Mouse (Mus musculus) liver, adult (tissue): ENCODE results near the gene Pafah1b2.

Experiments
- GATA4 ChIP-seq: IDR thresholded peaks from 2 replicates; pipeline ENCODE4 v1.6.1; 2014; ENCODE audit warnings: mild to moderate bottlenecking, low read length; ENCODE audit not compliant: insufficient replicate concordance

Pafah1b2 gene

DNA sequence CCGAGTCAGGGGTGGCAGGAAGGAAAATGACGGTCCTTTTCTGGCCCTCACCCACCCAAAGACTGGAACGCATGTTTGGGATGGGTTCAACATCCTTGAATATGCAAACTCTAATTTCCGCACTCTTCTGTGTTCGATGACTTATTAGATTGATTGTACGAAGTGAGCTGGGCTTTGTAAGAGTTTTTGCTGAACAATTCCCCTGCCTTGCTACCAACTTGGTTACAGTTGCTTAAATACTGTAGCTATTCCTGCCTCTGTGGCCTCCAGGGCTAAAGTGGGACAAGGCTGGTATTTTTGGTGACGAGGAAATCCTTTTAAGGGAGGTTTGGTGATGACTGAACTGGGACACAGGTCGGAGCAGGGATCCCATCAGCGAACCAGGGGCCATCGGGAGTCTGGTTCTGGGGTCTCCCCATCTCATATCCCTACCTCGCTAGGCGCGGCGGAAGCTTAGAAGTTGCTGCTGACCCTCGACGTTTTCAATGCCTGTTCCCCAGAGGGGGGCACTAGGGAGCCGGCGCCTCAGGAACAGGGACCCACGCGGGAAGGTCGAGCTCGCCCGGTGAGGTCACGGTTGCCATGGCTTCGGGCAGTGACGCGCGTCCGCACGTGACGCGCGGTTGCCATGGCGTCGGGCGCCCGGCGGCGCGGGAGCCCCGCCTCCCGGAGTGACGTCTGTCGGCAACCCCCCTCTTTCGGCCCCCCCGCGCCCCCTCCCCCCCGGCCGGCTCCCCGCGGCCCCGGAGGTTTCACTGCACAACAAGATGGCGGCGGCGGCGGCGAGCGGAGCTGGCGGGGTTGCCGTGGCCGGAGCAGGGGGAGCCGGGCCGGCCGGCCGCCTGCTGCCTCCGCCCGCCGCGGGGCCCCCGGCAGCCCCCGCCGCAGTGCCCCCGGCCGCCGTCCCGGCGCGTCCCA lies at the start of gene Pafah1b2, which contains the start of gene Sik3:
Pafah1b2 (minus strand) TSS at position 600 of the 918 bp plus-strand sequence.
Sik3 (plus strand) TSS at position 730 of the 918 bp plus-strand sequence.
- TF ChIP-seq GATA4, result no peak

DNA sequence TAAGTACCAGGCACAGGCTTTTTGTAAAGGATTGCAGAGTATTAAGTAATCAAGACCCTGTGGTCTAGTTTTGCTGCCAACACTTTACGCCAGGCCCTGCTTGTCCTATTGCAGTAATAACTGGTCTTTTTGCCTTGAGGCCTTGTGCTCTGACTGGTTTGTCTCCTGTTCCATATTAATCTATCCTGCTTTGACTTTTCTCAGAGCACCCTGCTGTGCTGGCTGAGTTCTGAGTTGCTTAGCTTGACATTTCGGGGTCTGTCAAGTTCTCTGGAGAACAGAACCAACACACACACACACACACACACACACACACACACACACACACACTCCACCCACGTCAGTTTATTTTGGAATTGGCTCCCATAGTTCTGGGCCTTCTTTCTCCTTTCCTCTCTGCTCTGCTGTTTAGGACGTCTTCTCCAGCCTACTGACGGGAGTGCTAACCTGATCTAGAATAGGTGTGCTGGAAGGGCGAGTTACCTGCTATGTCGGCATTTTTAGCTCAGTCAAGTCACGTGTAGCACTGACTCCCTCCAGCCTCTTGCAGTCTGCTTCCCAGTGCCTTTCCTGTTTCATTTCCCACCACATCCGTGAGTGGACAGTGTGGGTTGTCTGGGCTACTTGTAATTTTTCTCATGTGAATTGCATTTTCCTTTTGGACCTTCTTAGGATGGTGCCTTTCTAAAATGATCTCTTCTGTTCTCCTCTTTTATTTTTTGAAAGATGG lies 49.4 kb upstream of the Pafah1b2 start:
- no peak for TF ChIP-seq GATA4

DNA sequence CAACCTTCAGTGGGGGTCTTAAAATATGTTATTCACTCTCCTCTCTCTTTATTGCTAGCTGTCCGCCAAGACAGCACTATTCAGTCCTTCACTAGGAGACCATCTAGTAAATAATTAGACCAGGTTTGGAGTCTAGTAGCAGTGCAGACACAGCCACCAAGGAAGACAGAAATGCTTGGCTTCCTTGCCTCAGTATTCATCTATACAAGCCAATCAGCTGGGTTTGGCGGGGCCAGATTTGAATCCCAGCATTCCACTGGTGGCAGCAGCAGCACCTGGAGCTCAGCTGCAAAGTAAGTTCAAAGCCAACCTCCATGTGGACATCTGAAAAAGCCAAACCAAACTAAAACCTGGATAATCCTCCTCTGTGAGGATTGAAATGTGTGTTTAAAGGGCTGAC lies 47.8 kb upstream of the Pafah1b2 start:
- no peak for TF ChIP-seq GATA4

DNA sequence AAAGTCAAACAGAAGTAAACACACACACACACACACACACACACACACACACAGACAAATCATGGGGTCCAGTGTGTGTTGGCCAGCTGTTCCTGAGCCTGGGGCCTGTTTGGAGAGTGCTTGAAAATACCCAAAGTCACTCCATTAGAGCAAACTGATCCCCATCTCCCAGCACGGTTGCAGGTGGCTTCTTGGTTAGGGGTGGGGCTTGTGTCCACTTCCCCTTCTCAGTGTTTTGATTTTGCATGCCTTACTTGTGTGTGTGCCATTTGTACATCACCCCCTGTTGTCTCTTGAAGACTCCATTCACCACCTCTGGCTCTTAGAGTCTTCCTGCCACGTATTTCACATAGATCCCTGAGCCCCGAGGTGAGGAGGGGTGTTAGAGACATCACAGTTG lies 45.6 kb upstream of the Pafah1b2 start:
- no peak for TF ChIP-seq GATA4

DNA sequence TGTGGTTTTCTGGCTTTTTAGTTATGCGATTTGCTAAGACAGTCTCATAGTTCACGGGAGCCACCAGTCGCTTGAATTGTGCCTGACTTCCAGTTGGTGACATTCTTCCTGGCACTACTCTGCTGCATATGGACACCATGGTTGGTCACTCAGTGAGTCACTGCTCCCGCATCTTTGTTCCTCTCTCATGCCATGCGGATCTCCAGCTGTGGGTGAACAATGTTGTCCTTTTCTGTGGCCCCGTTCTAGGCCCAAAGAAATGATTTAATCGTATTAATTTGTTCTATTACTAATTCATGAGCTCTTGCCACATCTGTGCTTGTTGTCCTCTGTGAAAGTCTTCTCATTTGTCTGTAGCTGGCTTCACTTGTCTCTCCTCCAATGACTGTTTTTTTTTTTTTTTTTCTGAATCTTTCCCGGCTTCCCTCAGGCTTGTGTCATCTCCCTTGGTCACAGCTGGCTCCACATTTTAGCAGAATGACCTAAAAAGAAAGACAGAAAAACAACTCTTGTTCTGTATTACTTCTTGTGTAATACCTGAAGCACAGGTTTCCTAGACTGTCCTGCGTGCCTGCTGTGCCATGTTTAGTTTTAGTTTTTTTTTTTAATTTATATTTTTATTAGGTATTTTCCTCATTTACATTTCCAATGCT lies 40.6 kb upstream of the Pafah1b2 start:
- TF ChIP-seq GATA4, result no peak

DNA sequence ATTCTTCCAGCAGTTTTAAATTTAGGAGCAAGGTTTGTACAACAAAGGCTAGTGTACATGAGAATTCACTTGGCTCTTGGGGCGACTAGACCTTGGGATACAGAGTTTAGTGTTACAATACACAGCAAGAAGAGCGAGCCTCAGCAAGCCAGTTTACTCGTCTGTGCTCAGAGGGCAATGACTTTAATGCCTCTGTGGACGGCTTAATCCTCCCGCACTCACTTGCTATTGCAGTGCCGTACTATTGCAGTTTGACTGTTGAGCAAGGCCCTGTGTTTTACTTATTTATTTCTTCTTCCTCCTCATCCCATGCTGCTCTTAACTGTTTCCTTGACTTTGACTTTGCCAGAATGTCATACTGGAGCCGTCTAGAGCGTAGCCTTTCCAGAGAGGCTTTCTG lies 37.7 kb upstream of the Pafah1b2 start:
- no peak for TF ChIP-seq GATA4

DNA sequence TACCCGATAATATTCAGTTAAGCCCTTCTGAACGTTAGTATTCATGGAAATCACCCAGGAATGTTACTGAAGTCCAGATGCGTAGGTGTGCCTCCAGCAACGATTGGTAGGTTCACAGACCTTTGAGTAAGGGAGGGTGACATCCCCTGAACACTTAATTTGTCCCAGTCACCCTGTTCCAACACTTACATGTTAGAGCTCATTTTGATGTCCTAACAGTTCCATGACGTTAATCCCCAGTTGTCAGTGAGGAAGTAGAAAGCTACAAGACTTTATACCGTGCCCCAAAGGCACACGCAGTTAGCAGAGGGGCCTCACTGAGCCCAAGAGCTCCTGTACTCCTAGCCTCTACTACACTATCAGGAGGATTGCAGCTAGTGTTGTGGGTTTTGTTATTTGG lies 37.0 kb upstream of the Pafah1b2 start:
- TF ChIP-seq GATA4, result no peak

DNA sequence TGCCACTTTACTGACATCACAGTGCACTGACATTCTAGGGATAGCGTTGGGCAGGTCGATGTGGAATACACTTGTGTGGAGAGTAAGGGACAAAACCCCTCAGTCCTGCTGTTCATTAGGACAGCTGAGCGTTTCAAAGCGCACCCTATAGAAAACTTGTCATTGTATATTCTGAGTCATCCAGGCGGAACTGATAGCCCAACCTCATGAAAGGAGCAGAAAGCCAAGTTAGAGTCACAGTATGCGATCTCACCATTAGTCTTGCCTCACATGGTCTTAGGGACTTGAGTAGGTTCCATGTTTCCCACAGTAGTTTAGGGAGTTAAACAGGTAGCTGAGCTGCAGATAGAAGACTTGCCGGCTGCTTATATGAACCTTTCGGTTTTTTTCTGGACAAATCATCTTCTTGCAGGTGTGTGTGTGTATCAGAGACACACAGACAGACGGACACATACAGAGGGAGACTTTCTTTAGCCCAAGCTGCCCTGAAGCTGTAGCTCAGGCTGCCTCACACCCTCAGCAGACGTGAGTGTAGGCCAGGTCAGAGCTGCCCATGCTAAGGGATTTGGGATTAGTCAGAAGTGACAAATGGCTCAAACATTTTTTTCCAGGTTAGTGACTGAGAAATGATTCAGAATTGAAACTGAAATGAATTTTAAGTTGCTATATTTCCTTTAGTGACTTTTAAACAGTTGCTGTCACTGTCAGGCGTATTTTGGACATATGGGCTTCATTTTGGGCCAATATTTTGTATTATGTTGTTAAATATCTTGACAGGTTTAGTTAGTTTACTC lies 34.4 kb upstream of the Pafah1b2 start:
- no peak for TF ChIP-seq GATA4

DNA sequence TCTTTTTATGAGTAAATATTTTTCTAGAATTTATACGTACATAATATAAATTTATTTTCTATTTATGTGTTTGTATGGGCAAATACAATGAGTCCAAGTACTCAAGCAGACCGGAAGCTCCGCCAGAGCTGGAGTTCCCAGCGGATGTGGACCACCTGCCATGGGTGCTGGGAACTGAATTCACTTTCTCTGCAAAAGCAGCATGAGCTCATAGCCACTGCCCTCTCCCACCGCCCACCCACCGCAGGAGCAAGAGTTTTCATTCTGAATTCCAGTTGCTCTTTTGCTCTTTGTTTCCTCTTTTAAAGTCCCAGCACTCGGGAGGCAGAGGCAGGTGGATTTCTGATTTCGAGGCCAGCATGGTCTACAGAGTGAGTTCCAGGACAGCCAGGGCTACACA lies 31.1 kb upstream of the Pafah1b2 start:
- TF ChIP-seq GATA4, result no peak

DNA sequence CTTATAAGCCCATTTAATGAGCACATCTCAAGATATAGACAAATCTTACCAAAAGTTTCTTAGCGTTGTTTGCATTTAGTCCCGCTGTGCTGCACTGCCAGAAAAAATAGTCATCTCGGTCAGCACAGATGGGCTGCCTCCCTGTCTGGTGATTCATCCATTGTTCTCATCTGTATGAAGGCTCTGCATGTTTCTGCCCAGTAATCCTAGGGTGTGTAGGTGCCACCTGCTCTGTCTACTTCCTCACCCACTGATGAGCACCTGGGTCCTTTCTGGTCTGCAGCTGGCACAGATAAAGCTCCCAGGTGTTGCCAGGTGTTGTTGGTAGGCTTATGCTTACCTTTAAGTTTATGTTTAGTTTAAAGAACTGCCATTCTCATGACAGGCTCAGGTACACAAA lies 29.9 kb upstream of the Pafah1b2 start:
- no peak for TF ChIP-seq GATA4

DNA sequence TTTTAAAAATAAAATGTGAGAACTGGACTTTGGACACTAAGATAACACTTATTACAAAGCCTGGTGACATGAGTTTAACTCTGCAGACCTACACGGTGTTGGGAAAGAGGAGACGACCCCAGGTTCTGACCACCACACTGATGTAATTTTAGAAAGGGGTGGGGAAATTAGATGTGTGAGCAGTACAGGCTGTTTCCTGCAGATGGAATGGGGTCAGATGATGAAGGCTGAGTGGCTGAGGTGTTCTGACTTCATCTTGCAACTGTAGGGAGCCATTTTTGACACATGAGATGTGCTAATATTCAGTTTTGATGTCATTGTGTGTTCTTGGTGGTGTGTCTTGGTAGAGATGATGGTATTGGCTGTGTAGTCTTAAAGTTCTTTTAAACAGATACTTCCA lies 28.7 kb upstream of the Pafah1b2 start:
- no peak for TF ChIP-seq GATA4

DNA sequence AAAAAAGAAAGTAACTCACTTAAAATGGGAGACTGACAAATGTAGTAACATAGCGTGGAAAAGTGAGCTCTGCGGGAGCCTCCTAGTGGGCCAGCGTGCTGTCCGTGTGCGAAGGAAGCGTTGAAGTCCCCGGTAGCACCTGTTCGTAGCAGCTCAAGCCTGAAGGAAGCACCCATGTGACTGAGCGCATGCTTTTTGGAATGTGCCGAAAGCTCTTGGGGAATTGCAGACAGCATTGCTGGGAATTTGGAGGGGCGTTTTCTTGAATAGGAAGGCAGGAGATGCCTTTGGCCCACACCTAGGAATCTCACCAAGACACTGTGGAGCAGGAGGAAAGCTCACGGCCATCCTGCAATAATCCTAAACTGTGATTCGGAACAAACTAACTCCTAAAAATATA lies 26.3 kb upstream of the Pafah1b2 start:
- TF ChIP-seq GATA4, result no peak

DNA sequence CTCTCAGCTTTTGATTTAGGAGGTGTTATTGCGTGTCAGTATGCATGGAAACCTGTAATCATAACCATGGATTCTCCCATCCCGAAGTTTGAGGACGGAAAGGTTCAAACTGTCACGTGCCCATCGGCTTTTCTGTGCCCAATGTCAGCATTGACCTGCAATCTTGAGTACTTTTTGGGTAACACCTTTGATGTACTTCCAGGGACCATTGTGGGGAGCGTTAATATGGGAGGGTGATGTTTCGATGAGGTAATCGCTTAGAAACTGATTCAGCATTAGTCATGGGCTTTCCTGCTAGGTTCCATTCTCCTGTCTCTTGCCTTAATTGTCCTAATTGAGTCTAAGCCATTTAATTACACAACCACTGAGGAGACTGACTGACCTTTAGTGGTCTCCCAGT lies 24.4 kb upstream of the Pafah1b2 start:
- TF ChIP-seq GATA4, result no peak

DNA sequence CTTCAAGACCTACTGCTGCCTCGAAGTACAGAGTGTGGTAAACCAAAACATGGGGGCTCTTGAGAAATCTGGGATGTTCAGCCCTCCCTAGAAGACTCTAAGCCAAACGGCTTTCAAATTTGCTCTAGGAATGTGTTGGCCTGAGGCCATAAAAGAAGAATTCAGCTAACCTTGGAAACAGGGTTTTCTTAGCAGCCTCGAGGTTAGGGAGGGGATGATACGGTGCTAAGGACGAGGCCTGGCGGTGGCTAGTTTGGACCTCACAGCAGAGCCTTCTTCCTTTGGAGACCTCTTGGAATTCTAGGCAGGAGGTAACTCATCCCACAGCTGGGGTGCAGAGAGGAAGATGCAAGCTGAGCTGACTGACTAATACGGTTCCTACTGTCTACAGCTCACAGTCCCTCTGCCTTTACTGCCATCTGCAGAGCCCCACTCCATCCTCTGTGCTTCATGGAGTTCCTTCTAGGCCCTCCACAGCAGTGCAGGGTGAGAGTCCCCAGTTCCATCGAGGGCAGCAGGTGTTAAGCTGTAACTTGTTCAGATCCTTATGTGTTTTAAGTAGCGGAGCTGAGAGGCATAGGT lies 22.9 kb upstream of the Pafah1b2 start:
- TF ChIP-seq GATA4, result no peak
